ENCODE assay signal across 12 mouse cellular contexts in the genomic region with DNA sequence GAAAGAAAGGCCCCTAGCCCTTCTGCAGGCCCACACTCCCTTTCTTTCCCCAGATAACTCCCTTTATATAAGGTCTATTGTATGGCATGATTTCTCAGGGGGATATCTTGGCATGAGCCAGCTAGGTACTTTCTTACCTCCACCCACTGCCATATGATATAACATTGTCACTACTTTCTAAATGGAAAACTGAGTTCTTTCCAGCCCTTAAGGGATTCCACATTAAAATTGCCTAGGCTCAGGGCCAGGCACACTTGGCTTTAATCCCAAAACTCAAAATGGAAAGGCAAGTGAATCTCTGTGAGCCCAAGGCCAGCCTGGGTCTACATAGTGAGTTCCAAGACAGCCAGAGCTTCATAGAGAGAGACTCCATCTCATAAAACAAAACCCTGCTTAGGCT.
A peak's percentile ranks its signal among the peaks of the same experiment; 100 is the strongest.
DNase-seq lines count a peak whose midpoint lies in the region; ATAC-seq lines count a peak whose summit lies in the region.
"Had no signal": no experiment of that assay in that cellular context is flagged by ENCODE, and none has a peak within 500 bp of the region (broad histone marks: within the 10 kb centered on the region; RNA-seq: fewer than 3 reads in every experiment).

No protein-coding gene starts in this region.

- no peak overlapping the region for H3K4me3 ChIP-seq in forebrain, embryonic 12.5 days (replicated peaks)
- H3K4me3 ChIP-seq: hindbrain, embryonic 10.5 days; kidney, embryonic 15.5 days; left cerebral cortex, adult 2 months had no signal

- no peaks in the 10 kb centered on the region for H3K9me3 ChIP-seq in forebrain, embryonic 12.5 days
- H3K9me3 ChIP-seq: hindbrain, embryonic 10.5 days; kidney, embryonic 15.5 days had no signal

- peak; percentile 1 for DNase-seq in gastrocnemius, adult 18-20 months (ENCODE audit: low spot score)
- DNase-seq in gastrocnemius, adult 8-10 months (ENCODE audit: low spot score in 2 of 2) = no peak
- DNase-seq in left cerebral cortex, postnatal 14 days (ENCODE audit: low spot score in 2 of 2) = peak; percentile 9 to 11
- no peak for DNase-seq in left cerebral cortex, postnatal 10 days (ENCODE audit: extremely low spot score in 1 of 2, low spot score in 2 of 2)
- peak; percentile 7 to 8 for DNase-seq in left cerebral cortex, postnatal 36 days (ENCODE audit: low spot score in 2 of 2)
- DNase-seq in testis, postnatal 10 days (ENCODE audit: low spot score) = peak; percentile 39
- DNase-seq: gastrocnemius, postnatal 10 days; liver, postnatal 0 days had no signal

- H3K27ac ChIP-seq in forebrain, embryonic 12.5 days = no peak overlapping the region
- H3K27ac ChIP-seq: hindbrain, embryonic 10.5 days; kidney, embryonic 15.5 days; left cerebral cortex, adult 2 months had no signal

- intact Hi-C loops in left cerebral cortex, postnatal 14 days (cut with DNase I) = no loop called here
- intact Hi-C loops in left cerebral cortex, postnatal 10 days (cut with DNase I) = no loop called here
- intact Hi-C loops in left cerebral cortex, postnatal 36 days (cut with DNase I) = no loop called here

- H3K27me3 ChIP-seq in forebrain, embryonic 12.5 days = no peaks in the 10 kb centered on the region

- ATAC-seq in forebrain, embryonic 12.5 days (ENCODE audit: low FRiP score) = no peak
- ATAC-seq: liver, postnatal 0 days had no signal

- no peaks in the 10 kb centered on the region for H3K36me3 ChIP-seq in forebrain, embryonic 12.5 days (replicated peaks)
- H3K36me3 ChIP-seq: hindbrain, embryonic 10.5 days; kidney, embryonic 15.5 days had no signal

- H3K9ac ChIP-seq in forebrain, embryonic 12.5 days = no peak overlapping the region
- H3K9ac ChIP-seq: kidney, embryonic 15.5 days; liver, postnatal 0 days had no signal

- no peaks in the 10 kb centered on the region for H3K4me1 ChIP-seq in forebrain, embryonic 12.5 days
- H3K4me1 ChIP-seq: hindbrain, embryonic 10.5 days; kidney, embryonic 15.5 days had no signal

- no peak overlapping the region for H3K4me2 ChIP-seq in forebrain, embryonic 12.5 days
- H3K4me2 ChIP-seq: kidney, embryonic 15.5 days had no signal

Comparison
In these comparisons a context has a peak if more than half of its experiments do, and no peak if none do; other contexts are left out.
1. DNase-seq: peak in gastrocnemius, adult 18-20 months (single experiment), left cerebral cortex, postnatal 14 days (2 of 2), left cerebral cortex, postnatal 36 days (2 of 2) and testis, postnatal 10 days (single experiment); none in gastrocnemius, adult 8-10 months (0 of 2) and left cerebral cortex, postnatal 10 days (0 of 2).